Mouse (Mus musculus): ENCODE results near the gene Wnt5b. TPM values are rescaled to one million over a fixed set of nuclear protein-coding genes. Genes with fewer than 3 reads are reported as not detected.

Gene Wnt5b
- polyA plus RNA-seq, 1 experiment = not detected

DNA sequence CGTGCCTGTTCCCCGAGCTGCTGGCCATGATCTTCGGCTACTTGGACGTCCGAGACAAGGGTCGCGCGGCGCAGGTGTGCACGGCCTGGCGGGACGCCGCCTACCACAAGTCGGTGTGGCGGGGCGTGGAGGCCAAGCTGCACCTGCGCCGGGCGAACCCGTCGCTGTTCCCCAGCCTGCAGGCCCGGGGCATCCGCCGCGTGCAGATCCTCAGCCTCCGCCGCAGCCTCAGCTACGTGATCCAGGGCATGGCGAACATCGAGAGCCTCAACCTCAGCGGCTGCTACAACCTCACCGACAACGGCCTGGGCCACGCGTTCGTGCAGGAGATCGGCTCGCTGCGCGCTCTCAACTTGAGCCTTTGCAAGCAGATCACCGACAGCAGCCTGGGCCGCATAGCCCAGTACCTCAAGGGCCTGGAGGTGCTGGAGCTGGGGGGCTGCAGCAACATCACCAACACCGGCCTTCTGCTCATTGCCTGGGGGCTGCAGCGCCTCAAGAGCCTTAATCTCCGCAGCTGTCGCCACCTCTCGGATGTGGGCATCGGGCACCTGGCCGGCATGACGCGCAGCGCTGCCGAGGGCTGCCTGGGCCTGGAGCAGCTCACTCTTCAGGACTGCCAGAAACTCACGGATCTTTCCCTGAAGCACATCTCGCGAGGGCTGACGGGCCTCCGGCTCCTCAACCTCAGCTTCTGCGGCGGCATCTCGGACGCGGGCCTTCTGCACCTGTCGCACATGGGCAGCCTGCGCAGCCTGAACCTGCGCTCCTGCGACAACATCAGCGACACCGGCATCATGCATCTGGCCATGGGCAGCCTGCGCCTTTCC is 64.1 kb downstream of the Wnt5b start:
- no peak for TF ChIP-seq CTCF (IDR thresholded peaks at IDR 0.05; ENCODE audit: control insufficient read depth, insufficient read depth, low read length)
- peak; percentile 9; the same call in 1 of the 2 replicates for TF ChIP-seq POLR2A (IDR thresholded peaks at IDR 0.05; ENCODE audit: borderline replicate concordance, control insufficient read depth, low read depth, low read length)
- Histone ChIP-seq H3K27ac (ENCODE audit: control insufficient read depth, insufficient read depth, low read depth, low read length, poor library complexity) (peak overlapping the region; percentile 99), H3K4me3 (replicated peaks; ENCODE audit: control insufficient read depth, low read depth, low read length) (peak overlapping the region; percentile 95), H3K4me1 (ENCODE audit: control insufficient read depth, insufficient read depth, low read length) (peaks cover 1% of the 10 kb centered on the region; the same call in 1 of the 2 replicates)
- WGBS = under 1% methylated on average over 70 of the region's 70 CpGs

DNA sequence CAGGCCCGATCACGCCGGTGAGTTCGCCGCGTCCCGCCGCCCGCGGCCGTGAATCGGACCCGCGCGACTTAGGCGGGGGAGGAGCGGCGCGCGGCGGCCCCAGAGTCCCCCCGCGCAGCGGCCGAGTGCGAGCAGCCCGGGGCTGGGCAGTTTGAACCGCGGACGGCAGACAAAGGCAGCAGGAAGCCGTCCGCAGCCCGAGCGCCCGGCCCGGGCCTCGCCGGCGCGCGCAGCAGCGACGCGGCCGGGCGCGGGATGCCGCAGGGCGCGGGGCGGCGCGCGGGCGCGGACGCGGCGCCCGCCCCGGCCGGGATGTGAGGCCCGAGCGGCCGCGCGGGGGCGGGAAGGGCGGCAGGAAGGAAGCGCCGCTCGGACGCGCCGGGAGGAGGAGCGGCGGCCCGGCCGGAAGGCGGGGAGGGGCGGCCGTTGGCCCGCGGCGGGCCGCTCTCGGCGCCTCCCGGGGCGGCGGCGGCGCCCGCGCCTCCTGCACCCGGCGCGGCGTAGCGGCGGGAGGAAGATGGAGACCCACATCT is 64.7 kb downstream of the Wnt5b start, which contains the start of gene Fbxl14:
TSS of gene Fbxl14 (plus strand) at position 326 of the 533 bp plus-strand sequence.
- Histone ChIP-seq H3K27ac (ENCODE audit: control insufficient read depth, insufficient read depth, low read depth, low read length, poor library complexity) (peak within 1 kb of the TSS; percentile 99), H3K4me1 (ENCODE audit: control insufficient read depth, insufficient read depth, low read length) (peaks cover 1% of the 10 kb centered on the region; the same call in 1 of the 2 replicates), H3K4me3 (replicated peaks; ENCODE audit: control insufficient read depth, low read depth, low read length) (peak within 1 kb of the TSS; percentile 95)
- WGBS = 8% methylated on average over 100 of the region's 101 CpGs
- TF ChIP-seq POLR2A (IDR thresholded peaks at IDR 0.05; ENCODE audit: borderline replicate concordance, control insufficient read depth, low read depth, low read length) (peak; percentile 8; the same call in 1 of the 2 replicates), CTCF (IDR thresholded peaks at IDR 0.05; ENCODE audit: control insufficient read depth, insufficient read depth, low read length) (no peak)

DNA sequence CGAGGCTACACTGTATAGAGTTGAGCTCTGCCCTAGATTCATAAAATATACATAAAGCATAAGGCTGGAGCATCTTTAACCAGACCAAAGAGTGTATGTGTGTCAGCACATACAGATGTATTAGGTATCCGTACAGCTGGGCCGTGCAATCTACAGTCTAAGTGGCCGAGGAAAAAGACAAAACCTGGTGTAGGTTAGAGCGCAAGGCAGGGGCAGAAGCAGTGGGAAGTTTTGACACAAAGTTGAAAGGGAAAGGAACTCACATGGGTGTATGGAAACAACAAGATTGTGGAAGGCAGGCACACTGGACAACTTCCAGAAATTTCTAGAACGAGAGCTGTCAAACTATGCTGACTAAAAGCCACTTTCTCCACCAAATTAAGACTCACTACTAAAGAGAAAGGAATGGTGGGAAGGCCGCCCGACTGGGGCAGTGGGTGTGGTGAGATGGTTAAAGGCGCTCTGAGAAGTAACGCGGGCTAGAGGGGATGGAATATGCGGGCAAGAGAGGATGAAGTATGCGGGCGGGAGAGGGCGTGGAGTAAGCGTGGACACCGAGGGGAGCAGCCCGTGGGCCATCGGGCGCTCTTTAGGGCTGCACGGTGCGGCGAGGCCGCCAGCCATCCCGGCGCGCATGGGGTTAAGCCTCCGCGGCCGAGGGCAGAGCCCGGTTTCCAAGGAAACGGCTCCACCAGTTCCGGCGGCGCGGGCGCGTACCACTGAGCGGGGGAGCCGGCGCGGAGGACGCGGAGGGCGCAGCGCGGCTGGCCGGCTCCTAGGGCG is 65.4 kb downstream of the Wnt5b start:
- under 1% methylated on average over 49 of the region's 49 CpGs for WGBS
- peaks cover 1% of the 10 kb centered on the region; the same call in 1 of the 2 replicates for H3K4me1 ChIP-seq (ENCODE audit: control insufficient read depth, insufficient read depth, low read length)
- TF ChIP-seq CTCF (IDR thresholded peaks at IDR 0.05; ENCODE audit: control insufficient read depth, insufficient read depth, low read length) = no peak
- TF ChIP-seq POLR2A (IDR thresholded peaks at IDR 0.05; ENCODE audit: borderline replicate concordance, control insufficient read depth, low read depth, low read length) = peak; percentile 67; the same call in 1 of the 2 replicates
- H3K27ac ChIP-seq (ENCODE audit: control insufficient read depth, insufficient read depth, low read depth, low read length, poor library complexity) = peak overlapping the region; percentile 99
- peak overlapping the region; percentile 95 for H3K4me3 ChIP-seq (replicated peaks; ENCODE audit: control insufficient read depth, low read depth, low read length)

DNA sequence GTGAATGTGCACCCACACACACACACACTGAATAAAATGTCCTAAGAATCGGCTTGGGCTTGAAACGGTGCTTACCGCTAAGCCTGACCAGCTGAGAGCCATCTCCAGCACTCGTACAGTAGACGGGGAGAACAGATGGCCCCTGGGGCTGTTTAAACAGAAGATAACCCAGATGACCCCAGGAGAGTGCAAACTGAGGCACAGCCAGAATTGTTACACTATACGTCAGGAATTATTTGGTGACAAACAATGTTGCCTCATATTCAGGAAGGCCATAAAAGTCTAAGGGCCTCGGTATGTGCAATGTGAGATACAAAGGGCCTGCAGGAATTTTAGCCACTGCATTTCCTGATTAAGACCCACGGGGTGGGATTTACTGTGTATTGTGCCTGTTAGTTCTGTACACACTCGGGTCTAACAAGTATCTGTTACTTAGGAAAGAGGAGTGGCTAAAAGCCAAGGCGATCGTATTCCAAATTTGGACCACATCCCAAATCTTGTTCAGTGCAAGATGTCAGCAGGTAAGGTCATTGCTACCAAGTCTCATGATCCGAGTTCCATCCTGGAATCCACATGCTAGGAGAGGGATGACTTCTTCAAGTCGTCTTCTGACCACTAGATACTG is 66.3 kb downstream of the Wnt5b start:
- peaks cover 1% of the 10 kb centered on the region; the same call in 1 of the 2 replicates for H3K4me1 ChIP-seq (ENCODE audit: control insufficient read depth, insufficient read depth, low read length)
- H3K4me3 ChIP-seq (replicated peaks; ENCODE audit: control insufficient read depth, low read depth, low read length) = no peak overlapping the region
- 63% methylated on average over 13 of the region's 13 CpGs for WGBS
- no peak overlapping the region for H3K27ac ChIP-seq (ENCODE audit: control insufficient read depth, insufficient read depth, low read depth, low read length, poor library complexity)
- TF ChIP-seq CTCF (IDR thresholded peaks at IDR 0.05; ENCODE audit: control insufficient read depth, insufficient read depth, low read length) = no peak
- no peak for TF ChIP-seq POLR2A (IDR thresholded peaks at IDR 0.05; ENCODE audit: borderline replicate concordance, control insufficient read depth, low read depth, low read length)

DNA sequence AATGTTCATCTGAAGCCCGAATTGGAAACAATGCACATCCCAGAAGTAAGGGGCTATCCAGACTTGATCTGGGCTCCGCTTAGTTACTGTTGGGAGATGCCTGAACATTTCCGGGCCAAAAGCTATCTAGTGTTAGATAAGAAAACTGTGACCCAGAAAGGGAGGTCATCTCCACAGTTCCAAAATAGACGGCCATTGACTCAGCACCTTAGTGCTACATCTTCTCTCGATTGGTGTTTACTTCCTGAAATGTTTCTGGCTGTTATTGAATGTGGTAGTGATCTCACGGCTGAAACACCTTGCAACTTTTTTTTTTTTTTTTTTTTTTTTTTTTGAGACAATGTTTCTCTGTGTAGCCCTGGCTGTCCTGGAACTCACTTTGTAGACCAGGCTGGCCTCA is 68.2 kb downstream of the Wnt5b start:
- TF ChIP-seq CTCF (IDR thresholded peaks at IDR 0.05; ENCODE audit: control insufficient read depth, insufficient read depth, low read length) (no peak), POLR2A (IDR thresholded peaks at IDR 0.05; ENCODE audit: borderline replicate concordance, control insufficient read depth, low read depth, low read length) (no peak)
- H3K4me1 ChIP-seq (ENCODE audit: control insufficient read depth, insufficient read depth, low read length) = peaks cover 1% of the 10 kb centered on the region; the same call in 1 of the 2 replicates
- H3K4me3 ChIP-seq (replicated peaks; ENCODE audit: control insufficient read depth, low read depth, low read length) = no peak overlapping the region
- 36% methylated on average over 6 of the region's 6 CpGs for WGBS
- no peak overlapping the region for H3K27ac ChIP-seq (ENCODE audit: control insufficient read depth, insufficient read depth, low read depth, low read length, poor library complexity)

DNA sequence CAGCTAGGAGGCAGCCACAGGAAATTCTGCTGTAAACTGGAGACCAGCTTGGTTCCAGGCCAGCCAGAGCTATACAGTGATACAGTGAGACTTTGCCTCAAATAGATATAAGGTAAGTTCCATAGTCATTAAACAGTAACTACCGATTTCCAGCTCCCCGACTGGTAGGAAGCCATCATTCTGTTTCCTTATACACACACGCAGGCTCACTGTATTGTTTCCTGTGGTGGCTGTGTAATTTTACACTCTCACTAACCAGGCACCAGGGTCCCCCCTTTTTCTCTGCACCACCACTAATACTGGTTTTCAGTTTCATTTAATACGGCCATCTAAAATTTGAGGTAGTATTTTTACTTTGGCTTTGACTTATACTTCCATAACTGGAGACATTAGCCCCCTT is 70.2 kb downstream of the Wnt5b start:
- WGBS = 13% methylated on average over 4 of the region's 4 CpGs
- peaks cover 1% of the 10 kb centered on the region; the same call in 1 of the 2 replicates for H3K4me1 ChIP-seq (ENCODE audit: control insufficient read depth, insufficient read depth, low read length)
- no peak overlapping the region for H3K4me3 ChIP-seq (replicated peaks; ENCODE audit: control insufficient read depth, low read depth, low read length)
- TF ChIP-seq CTCF (IDR thresholded peaks at IDR 0.05; ENCODE audit: control insufficient read depth, insufficient read depth, low read length) (no peak), POLR2A (IDR thresholded peaks at IDR 0.05; ENCODE audit: borderline replicate concordance, control insufficient read depth, low read depth, low read length) (no peak)
- H3K27ac ChIP-seq (ENCODE audit: control insufficient read depth, insufficient read depth, low read depth, low read length, poor library complexity) = no peak overlapping the region

DNA sequence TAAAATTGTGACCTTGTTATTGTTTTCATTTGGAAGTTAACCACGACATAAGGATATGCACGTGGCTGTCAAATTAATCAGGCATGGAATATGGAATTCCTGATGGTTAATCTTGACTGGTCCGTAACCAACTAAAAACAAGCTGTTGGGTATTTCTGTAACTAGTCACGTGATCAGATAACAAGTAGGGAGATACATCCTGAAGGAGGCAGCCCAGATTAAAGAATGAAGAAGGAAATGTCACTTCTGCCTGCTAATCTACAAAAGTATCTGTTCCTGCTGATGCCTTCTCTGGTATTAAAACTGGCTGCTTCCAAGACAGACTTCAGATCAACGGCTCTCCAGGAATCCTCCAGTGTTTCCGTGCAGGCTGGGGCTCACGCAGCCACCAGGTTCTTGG is 70.7 kb downstream of the Wnt5b start:
- TF ChIP-seq POLR2A (IDR thresholded peaks at IDR 0.05; ENCODE audit: borderline replicate concordance, control insufficient read depth, low read depth, low read length) = no peak
- no peak for TF ChIP-seq CTCF (IDR thresholded peaks at IDR 0.05; ENCODE audit: control insufficient read depth, insufficient read depth, low read length)
- no peak overlapping the region for H3K27ac ChIP-seq (ENCODE audit: control insufficient read depth, insufficient read depth, low read depth, low read length, poor library complexity)
- WGBS = 38% methylated on average over 7 of the region's 7 CpGs
- no peak overlapping the region for H3K4me3 ChIP-seq (replicated peaks; ENCODE audit: control insufficient read depth, low read depth, low read length)
- peaks cover 1% of the 10 kb centered on the region; the same call in 1 of the 2 replicates for H3K4me1 ChIP-seq (ENCODE audit: control insufficient read depth, insufficient read depth, low read length)

Measured in bone marrow, adult 2 months (tissue).